Mouse (Mus musculus): ENCODE results near the gene Anapc7. TPM values are rescaled to one million over a fixed set of nuclear protein-coding genes. Genes with fewer than 3 reads are reported as not detected.
A peak's percentile ranks its signal among the peaks of the same experiment; 100 is the strongest.

The Anapc7 gene
- polyA plus RNA-seq, 1 experiment from 2014 or later = 27.5 TPM

- H3K36me3 ChIP-seq (ENCODE audit: control insufficient read depth, insufficient read depth, low read length) = peaks cover 91% of the 10 kb centered on the region
- no peak for ATAC-seq (ENCODE audit: low FRiP score, low TSS enrichment)
- no peaks in the 10 kb centered on the region for H3K9me3 ChIP-seq (ENCODE audit: control insufficient read depth, low read length)
These were observed 20.2 kb upstream of the Anapc7 start for GRCm38 (mm10) chr5:122401303-122401640.

GRCm38 (mm10) chr5:122402160-122402559 is 19.3 kb upstream of the Anapc7 start:
- DNase-seq (no peak), ATAC-seq (ENCODE audit: low FRiP score, low TSS enrichment) (no peak)
- Histone ChIP-seq H3K27ac (replicated peaks; ENCODE audit: low read depth, low read length) (no peak overlapping the region), H3K9me3 (ENCODE audit: control insufficient read depth, low read length) (no peaks in the 10 kb centered on the region), H3K4me3 (replicated peaks; ENCODE audit: low read depth, low read length) (no peak overlapping the region), H3K4me2 (ENCODE audit: low read length) (no peak overlapping the region), H3K9ac (replicated peaks; ENCODE audit: low read length) (no peak overlapping the region), H3K4me1 (ENCODE audit: control insufficient read depth, insufficient read depth, low read length) (no peaks in the 10 kb centered on the region), H3K36me3 (ENCODE audit: control insufficient read depth, insufficient read depth, low read length) (peaks cover 92% of the 10 kb centered on the region), H3K27me3 (ENCODE audit: control insufficient read depth, insufficient read depth, low read length) (no peaks in the 10 kb centered on the region)
- 82% methylated on average over 13 of the region's 13 CpGs for WGBS

More at GRCm38 (mm10) chr5:122401303-122401640, 20.2 kb upstream of the Anapc7 start:
- no peak overlapping the region for H3K4me3 ChIP-seq (replicated peaks; ENCODE audit: low read depth, low read length)
- no peak overlapping the region for H3K27ac ChIP-seq (replicated peaks; ENCODE audit: low read depth, low read length)
- 15% methylated on average over 8 of the region's 8 CpGs for WGBS
- H3K4me2 ChIP-seq (ENCODE audit: low read length) = no peak overlapping the region
- H3K27me3 ChIP-seq (ENCODE audit: control insufficient read depth, insufficient read depth, low read length) = no peaks in the 10 kb centered on the region
- H3K4me1 ChIP-seq (ENCODE audit: control insufficient read depth, insufficient read depth, low read length) = no peaks in the 10 kb centered on the region
- peak; percentile 79 for DNase-seq
- no peak overlapping the region for H3K9ac ChIP-seq (replicated peaks; ENCODE audit: low read length)

- ATAC-seq (ENCODE audit: low FRiP score, low TSS enrichment) = no peak
- DNase-seq = no peak
- Histone ChIP-seq H3K4me3 (replicated peaks; ENCODE audit: low read depth, low read length) (no peak overlapping the region), H3K36me3 (ENCODE audit: control insufficient read depth, insufficient read depth, low read length) (peaks cover 90% of the 10 kb centered on the region), H3K9me3 (ENCODE audit: control insufficient read depth, low read length) (no peaks in the 10 kb centered on the region), H3K27ac (replicated peaks; ENCODE audit: low read depth, low read length) (no peak overlapping the region), H3K4me2 (ENCODE audit: low read length) (no peak overlapping the region), H3K27me3 (ENCODE audit: control insufficient read depth, insufficient read depth, low read length) (no peaks in the 10 kb centered on the region), H3K9ac (replicated peaks; ENCODE audit: low read length) (no peak overlapping the region), H3K4me1 (ENCODE audit: control insufficient read depth, insufficient read depth, low read length) (no peaks in the 10 kb centered on the region)
- 92% methylated on average over 5 of the region's 5 CpGs for WGBS
These were observed 18.7 kb upstream of the Anapc7 start for GRCm38 (mm10) chr5:122402772-122403171.

GRCm38 (mm10) chr5:122403362-122403761 is 18.1 kb upstream of the Anapc7 start:
- Histone ChIP-seq H3K4me1 (ENCODE audit: control insufficient read depth, insufficient read depth, low read length) (no peaks in the 10 kb centered on the region), H3K27ac (replicated peaks; ENCODE audit: low read depth, low read length) (no peak overlapping the region), H3K4me2 (ENCODE audit: low read length) (no peak overlapping the region), H3K4me3 (replicated peaks; ENCODE audit: low read depth, low read length) (no peak overlapping the region), H3K9ac (replicated peaks; ENCODE audit: low read length) (no peak overlapping the region), H3K9me3 (ENCODE audit: control insufficient read depth, low read length) (no peaks in the 10 kb centered on the region), H3K27me3 (ENCODE audit: control insufficient read depth, insufficient read depth, low read length) (no peaks in the 10 kb centered on the region), H3K36me3 (ENCODE audit: control insufficient read depth, insufficient read depth, low read length) (peaks cover 86% of the 10 kb centered on the region)
- no peak for ATAC-seq (ENCODE audit: low FRiP score, low TSS enrichment)
- no peak for DNase-seq
- 97% methylated on average over 12 of the region's 12 CpGs for WGBS

GRCm38 (mm10) chr5:122405537-122405936 is 16.0 kb upstream of the Anapc7 start:
- H3K36me3 ChIP-seq (ENCODE audit: control insufficient read depth, insufficient read depth, low read length) = peaks cover 70% of the 10 kb centered on the region

GRCm38 (mm10) chr5:122409692-122410645 is 11.5 kb upstream of the Anapc7 start:
- no peak for ATAC-seq (ENCODE audit: low FRiP score, low TSS enrichment)
- Histone ChIP-seq H3K9me3 (ENCODE audit: control insufficient read depth, low read length) (no peaks in the 10 kb centered on the region), H3K27ac (replicated peaks; ENCODE audit: low read depth, low read length) (no peak overlapping the region), H3K4me2 (ENCODE audit: low read length) (no peak overlapping the region), H3K4me3 (replicated peaks; ENCODE audit: low read depth, low read length) (no peak overlapping the region), H3K9ac (replicated peaks; ENCODE audit: low read length) (no peak overlapping the region), H3K27me3 (ENCODE audit: control insufficient read depth, insufficient read depth, low read length) (no peaks in the 10 kb centered on the region), H3K4me1 (ENCODE audit: control insufficient read depth, insufficient read depth, low read length) (no peaks in the 10 kb centered on the region), H3K36me3 (ENCODE audit: control insufficient read depth, insufficient read depth, low read length) (peaks cover 32% of the 10 kb centered on the region)
- 88% methylated on average over 19 of the region's 19 CpGs for WGBS
- no peak for DNase-seq

More at GRCm38 (mm10) chr5:122405537-122405936, 16.0 kb upstream of the Anapc7 start:
- no peak overlapping the region for H3K9ac ChIP-seq (replicated peaks; ENCODE audit: low read length)
- H3K27ac ChIP-seq (replicated peaks; ENCODE audit: low read depth, low read length) = no peak overlapping the region
- no peak overlapping the region for H3K4me3 ChIP-seq (replicated peaks; ENCODE audit: low read depth, low read length)
- H3K9me3 ChIP-seq (ENCODE audit: control insufficient read depth, low read length) = no peaks in the 10 kb centered on the region
- no peaks in the 10 kb centered on the region for H3K4me1 ChIP-seq (ENCODE audit: control insufficient read depth, insufficient read depth, low read length)
- 96% methylated on average over 10 of the region's 10 CpGs for WGBS
- H3K4me2 ChIP-seq (ENCODE audit: low read length) = no peak overlapping the region
- ATAC-seq (ENCODE audit: low FRiP score, low TSS enrichment) (no peak), DNase-seq (no peak)
- H3K27me3 ChIP-seq (ENCODE audit: control insufficient read depth, insufficient read depth, low read length) = no peaks in the 10 kb centered on the region

GRCm38 (mm10) chr5:122411892-122412291 is 9.6 kb upstream of the Anapc7 start:
- no peak for ATAC-seq (ENCODE audit: low FRiP score, low TSS enrichment)
- Histone ChIP-seq H3K4me3 (replicated peaks; ENCODE audit: low read depth, low read length) (no peak overlapping the region), H3K9ac (replicated peaks; ENCODE audit: low read length) (no peak overlapping the region), H3K9me3 (ENCODE audit: control insufficient read depth, low read length) (no peaks in the 10 kb centered on the region), H3K4me2 (ENCODE audit: low read length) (no peak overlapping the region), H3K27ac (replicated peaks; ENCODE audit: low read depth, low read length) (no peak overlapping the region), H3K27me3 (ENCODE audit: control insufficient read depth, insufficient read depth, low read length) (no peaks in the 10 kb centered on the region), H3K4me1 (ENCODE audit: control insufficient read depth, insufficient read depth, low read length) (no peaks in the 10 kb centered on the region), H3K36me3 (ENCODE audit: control insufficient read depth, insufficient read depth, low read length) (peaks cover 12% of the 10 kb centered on the region)
- no peak for DNase-seq
- WGBS = 87% methylated on average over 5 of the region's 5 CpGs

- Histone ChIP-seq H3K9me3 (ENCODE audit: control insufficient read depth, low read length) (no peaks in the 10 kb centered on the region), H3K4me3 (replicated peaks; ENCODE audit: low read depth, low read length) (no peak overlapping the region), H3K27me3 (ENCODE audit: control insufficient read depth, insufficient read depth, low read length) (no peaks in the 10 kb centered on the region), H3K4me2 (ENCODE audit: low read length) (no peak overlapping the region), H3K27ac (replicated peaks; ENCODE audit: low read depth, low read length) (no peak overlapping the region), H3K36me3 (ENCODE audit: control insufficient read depth, insufficient read depth, low read length) (peaks cover 6% of the 10 kb centered on the region; the same call in 1 of the 2 replicates), H3K4me1 (ENCODE audit: control insufficient read depth, insufficient read depth, low read length) (no peaks in the 10 kb centered on the region), H3K9ac (replicated peaks; ENCODE audit: low read length) (no peak overlapping the region)
- DNase-seq = no peak
- no peak for ATAC-seq (ENCODE audit: low FRiP score, low TSS enrichment)
- WGBS = 66% methylated on average over 6 of the region's 6 CpGs
These were observed 8.7 kb upstream of the Anapc7 start for GRCm38 (mm10) chr5:122412826-122413225.

- no peak for ATAC-seq (ENCODE audit: low FRiP score, low TSS enrichment)
- H3K27me3 ChIP-seq (ENCODE audit: control insufficient read depth, insufficient read depth, low read length) = no peaks in the 10 kb centered on the region
- no peaks in the 10 kb centered on the region for H3K4me1 ChIP-seq (ENCODE audit: control insufficient read depth, insufficient read depth, low read length)
- no peak overlapping the region for H3K27ac ChIP-seq (replicated peaks; ENCODE audit: low read depth, low read length)
- H3K9me3 ChIP-seq (ENCODE audit: control insufficient read depth, low read length) = no peaks in the 10 kb centered on the region
- DNase-seq = no peak
- WGBS = 96% methylated on average over 5 of the region's 5 CpGs
- H3K9ac ChIP-seq (replicated peaks; ENCODE audit: low read length) = no peak overlapping the region
- no peak overlapping the region for H3K4me2 ChIP-seq (ENCODE audit: low read length)
- no peak overlapping the region for H3K4me3 ChIP-seq (replicated peaks; ENCODE audit: low read depth, low read length)
- peaks cover 6% of the 10 kb centered on the region; the same call in 1 of the 2 replicates for H3K36me3 ChIP-seq (ENCODE audit: control insufficient read depth, insufficient read depth, low read length)
These were observed 7.1 kb upstream of the Anapc7 start for GRCm38 (mm10) chr5:122414351-122414750.

Measured in midbrain, embryonic 14.5 days (tissue).